Mouse (Mus musculus): ENCODE data around the gene Limd2.

Gene Limd2

DNA sequence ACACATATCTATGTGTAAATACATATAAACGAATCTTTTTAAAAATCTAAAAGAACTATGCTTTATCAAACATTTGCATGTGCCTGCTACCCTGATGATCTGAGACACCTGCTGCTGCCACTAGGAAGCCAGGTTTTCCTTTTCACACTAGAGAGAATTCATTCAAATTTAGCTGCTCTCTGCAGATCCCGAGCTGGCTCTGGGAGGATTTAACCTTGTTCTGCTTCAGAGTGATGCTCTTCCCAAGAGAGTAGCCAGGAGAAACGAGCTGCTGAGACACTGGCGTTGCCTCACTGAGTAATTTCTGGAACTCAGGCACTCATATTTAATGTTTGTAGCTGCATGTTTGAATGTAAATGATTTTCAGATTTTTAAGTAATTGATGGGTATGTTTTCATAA, 35.9 kb downstream of the Limd2 start:
- DNase-seq = no peak

GRCm38 (mm10) chr11:106122736-106123135, 37.9 kb downstream of the Limd2 start:
- peak; percentile 53 for DNase-seq

DNA sequence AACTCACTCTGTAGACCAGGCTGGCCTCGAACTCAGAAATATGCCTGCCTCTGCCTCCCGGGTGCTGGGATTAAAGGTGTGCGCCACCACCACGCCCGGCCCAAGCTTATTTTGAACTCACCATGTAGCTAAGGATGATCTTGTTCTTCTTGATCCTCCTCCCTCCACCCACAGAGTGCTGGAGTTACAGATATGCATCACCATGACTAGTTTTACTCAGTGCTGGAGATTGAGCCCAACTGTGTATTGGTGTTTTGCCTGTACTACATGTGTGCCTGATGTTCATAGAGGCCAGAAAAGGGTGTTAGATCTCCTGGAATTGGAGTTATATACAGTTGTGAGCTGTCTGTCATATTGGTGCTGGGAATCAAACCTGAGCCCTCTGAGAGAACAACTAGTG, 38.4 kb downstream of the Limd2 start:
- no peak for DNase-seq

- DNase-seq = no peak
Observed at GRCm38 (mm10) chr11:106111688-106112087, 49.0 kb downstream of the Limd2 start.

Data from layer of hippocampus, adult 9-11 months (tissue).